ENCODE assay signal across 8 mouse cellular contexts in the genomic region with DNA sequence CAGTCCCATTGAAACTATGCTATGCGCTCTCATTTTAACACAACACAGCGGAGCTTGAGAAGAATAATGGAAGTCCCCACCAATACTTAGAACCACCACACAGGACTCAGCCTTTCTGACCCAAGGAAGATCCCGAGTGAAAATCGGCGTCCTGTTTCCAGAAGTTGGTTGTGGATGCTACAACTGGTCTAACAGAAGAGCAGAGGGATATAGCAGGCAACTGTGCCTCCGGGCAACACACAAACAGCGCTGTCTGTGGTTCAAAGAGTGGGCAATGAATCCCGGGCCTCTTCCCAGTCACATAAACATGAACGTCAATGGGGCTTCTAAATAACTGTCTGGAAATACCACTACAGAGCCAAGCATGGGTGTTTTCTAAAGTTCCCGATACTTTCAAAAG. TPM values are rescaled to one million over a fixed set of nuclear protein-coding genes. Genes with fewer than 3 reads are reported as not detected.
DNase-seq lines count a peak whose midpoint lies in the region; ATAC-seq and TF ChIP-seq lines count a peak whose summit lies in the region.

No protein-coding gene starts in this region.

- in situ Hi-C loops in ES-E14 (cut with MboI; ENCODE audit: low sequenced_read_pairs in 2 of 2, unreplicated experiment in 2 of 2) = no loop called here

- no peaks in the 10 kb centered on the region for H3K4me1 ChIP-seq in ES-E14 (ENCODE audit: control insufficient read depth in 2 of 2, insufficient read depth in 2 of 2, low read length in 2 of 2, poor library complexity in 1 of 2)
- H3K4me1 ChIP-seq in heart, embryonic 14.5 days (ENCODE audit: control insufficient read depth in 2 of 2, insufficient read depth in 2 of 2, low read length in 2 of 2) = peaks cover 0 to 5% of the 10 kb centered on the region in 2 experiments; a peak in 1 of 4 replicates
- peaks cover 3% of the 10 kb centered on the region; the same call in 1 of the 2 replicates for H3K4me1 ChIP-seq in limb, embryonic 14.5 days (ENCODE audit: control insufficient read depth, insufficient read depth, low read length)
- peaks cover 9% of the 10 kb centered on the region for H3K4me1 ChIP-seq in olfactory bulb, adult 2 months (ENCODE audit: control insufficient read depth, insufficient read depth, low read length)

- H3K9ac ChIP-seq in ES-E14 (ENCODE audit: insufficient read depth, low read depth, low read length, poor library complexity, severe bottlenecking) = no peak overlapping the region
- H3K9ac ChIP-seq in heart, embryonic 14.5 days (ENCODE audit: low read length) = peak overlapping the region; percentile 81
- peak overlapping the region; percentile 69 for H3K9ac ChIP-seq in limb, embryonic 14.5 days (ENCODE audit: low read depth, low read length, severe bottlenecking)

- H3K27ac ChIP-seq in ES-E14 (ENCODE audit: insufficient read depth, low read depth, low read length, poor library complexity, severe bottlenecking) = no peak overlapping the region
- H3K27ac ChIP-seq in heart, embryonic 14.5 days (replicated peaks in 1 of 2; ENCODE audit: control insufficient read depth in 1 of 2, insufficient read depth in 1 of 2, low read depth in 2 of 2, low read length in 2 of 2) = no peak overlapping the region
- no peak overlapping the region; the same call in 1 of the 2 replicates for H3K27ac ChIP-seq in limb, embryonic 14.5 days (replicated peaks; ENCODE audit: low read depth, low read length)
- H3K27ac ChIP-seq in olfactory bulb, adult 2 months (ENCODE audit: insufficient read depth, low read depth, low read length) = 0 out of 2 replicates have a peak overlapping the region, but pooled peaks have one; percentile 21

- no peak for TF ChIP-seq CTCF in olfactory bulb, adult 2 months (IDR thresholded peaks at IDR 0.05; ENCODE audit: insufficient read depth, low read depth, low read length)

- no peak for TF ChIP-seq POLR2A in limb, embryonic 14.5 days (IDR thresholded peaks at IDR 0.05; ENCODE audit: borderline replicate concordance, extremely low read depth, insufficient read depth, insufficient read length)
- TF ChIP-seq POLR2A in olfactory bulb, adult 2 months (IDR thresholded peaks at IDR 0.05; ENCODE audit: insufficient read depth, low read depth, low read length) = no peak

- ATAC-seq in heart, embryonic 14.5 days (ENCODE audit: insufficient number of reproducible peaks, insufficient read depth, low FRiP score, low read depth) = no peak
- ATAC-seq in limb, embryonic 14.5 days (ENCODE audit: low FRiP score, low read depth) = no peak

- H3K4me3 ChIP-seq in ES-E14 (ENCODE audit: insufficient read depth in 1 of 2, low read depth in 1 of 2, low read length in 2 of 2, poor library complexity in 1 of 2, severe bottlenecking in 1 of 2) = peak overlapping the region; percentile 65 to 75; a peak in 3 of 4 replicates
- peak overlapping the region; percentile 77 to 90 for H3K4me3 ChIP-seq in heart, embryonic 14.5 days (ENCODE audit: control insufficient read depth in 1 of 2, insufficient read depth in 1 of 2, low read depth in 1 of 2, low read length in 2 of 2)
- H3K4me3 ChIP-seq in limb, embryonic 14.5 days (replicated peaks; ENCODE audit: low read length) = peak overlapping the region; percentile 67
- peak overlapping the region; percentile 49 for H3K4me3 ChIP-seq in olfactory bulb, adult 2 months (ENCODE audit: insufficient read depth, low read depth, low read length)

- WGBS in heart, embryonic 14.5 days = 19% methylated on average over 10 of the region's 10 CpGs
- 13% methylated on average over 10 of the region's 10 CpGs for WGBS in limb, embryonic 14.5 days
- WGBS in olfactory bulb, adult 2 months = 22% methylated on average over 10 of the region's 10 CpGs

- H3K4me2 ChIP-seq in heart, embryonic 14.5 days (ENCODE audit: low read length) = peak overlapping the region; percentile 90
- peak overlapping the region; percentile 95 for H3K4me2 ChIP-seq in limb, embryonic 14.5 days (replicated peaks; ENCODE audit: low read depth, low read length, severe bottlenecking)

- H3K9me3 ChIP-seq in ES-E14 (ENCODE audit: control insufficient read depth, insufficient read depth, low read depth, low read length) = no peaks in the 10 kb centered on the region
- no peaks in the 10 kb centered on the region for H3K9me3 ChIP-seq in heart, embryonic 14.5 days (ENCODE audit: control insufficient read depth, low read length)
- H3K9me3 ChIP-seq in limb, embryonic 14.5 days (ENCODE audit: control insufficient read depth, low read length) = no peaks in the 10 kb centered on the region

- H3K36me3 ChIP-seq in ES-E14 (ENCODE audit: control insufficient read depth, insufficient read depth, low read length, poor library complexity, severe bottlenecking) = no peaks in the 10 kb centered on the region
- no peaks in the 10 kb centered on the region for H3K36me3 ChIP-seq in heart, embryonic 14.5 days (ENCODE audit: control insufficient read depth, insufficient read depth, low read length)
- H3K36me3 ChIP-seq in limb, embryonic 14.5 days (ENCODE audit: control insufficient read depth, insufficient read depth, low read length) = no peaks in the 10 kb centered on the region

- no peaks in the 10 kb centered on the region for H3K27me3 ChIP-seq in heart, embryonic 14.5 days (ENCODE audit: control insufficient read depth, insufficient read depth, low read length)
- 0 out of 2 replicates have a peak, but pooled peaks cover 4% of the 10 kb centered on the region for H3K27me3 ChIP-seq in limb, embryonic 14.5 days (ENCODE audit: control insufficient read depth, insufficient read depth, low read length)

- peak; percentile 40 for DNase-seq in embryo, embryonic 11 days
- DNase-seq in embryo, embryonic 10.5 days (ENCODE audit: low spot score) = no peak
- DNase-seq in ES-E14 (ENCODE audit: low read depth, low spot score) = no peak
- DNase-seq in limb, embryonic 14.5 days (ENCODE audit: low spot score) = no peak
- DNase-seq in spleen, adult 12 weeks (ENCODE audit: low spot score) = no peak
- no peak for DNase-seq in spleen, postnatal 10 days (ENCODE audit: low spot score in 2 of 2)

TF ChIP-seq in ES-E14, 5 proteins besides CTCF, POLR2A, EP300 and RAD21:
- no peak for TF ChIP-seq ZC3H11A (IDR thresholded peaks at IDR 0.05; ENCODE audit: borderline replicate concordance, low read depth, low read length)
- no peak for TF ChIP-seq ZNF384 (IDR thresholded peaks at IDR 0.05; ENCODE audit: low read depth, low read length)
- TF ChIP-seq MAFK (IDR thresholded peaks at IDR 0.05; ENCODE audit: insufficient read depth, low read depth, low read length) = no peak
- no peak for TF ChIP-seq HCFC1 (IDR thresholded peaks at IDR 0.05; ENCODE audit: borderline replicate concordance, insufficient read depth, low read length)
- no peak for TF ChIP-seq CHD2 (IDR thresholded peaks at IDR 0.05; ENCODE audit: low read depth, low read length)

RNA-seq across cellular contexts. Expression of gene Enpp1, which starts 0.9 kb away (rescaled TPM):
- 0.62 and 0.69 TPM in 2 replicates for total RNA-seq in ES-E14 (2012; rRNA removed)
- 5.0 and 7.2 TPM in 2 replicates for polyA plus RNA-seq in heart, embryonic 14.5 days (2014; fragmentation: Nextera tagmentation; extraction: Ambion mirVana)
- 7.2 and 7.5 TPM in 2 replicates for polyA plus RNA-seq in limb, embryonic 14.5 days (2012; rRNA removed)
- polyA plus RNA-seq in limb, embryonic 14.5 days (2014; fragmentation: Nextera tagmentation; extraction: Ambion mirVana) = 9.2 and 10.4 TPM in 2 replicates
- not detected in 2 replicates for polyA plus RNA-seq in olfactory bulb, adult 2 months (2012; ENCODE audit: insufficient read depth, insufficient read length, low replicate concordance, missing spikeins)
